Mouse (Mus musculus): ENCODE data around the gene Ckb.
A peak's percentile ranks its signal among the peaks of the same experiment; 100 is the strongest.

Gene Ckb

GRCm38 (mm10) chr12:111691346-111691872 lies 19.3 kb upstream of the Ckb start:
- DNase-seq = peak; percentile 50 to 60

GRCm38 (mm10) chr12:111689426-111689825 lies 17.3 kb upstream of the Ckb start:
- peak; percentile 45 to 53 for DNase-seq

GRCm38 (mm10) chr12:111688069-111688428 lies 15.9 kb upstream of the Ckb start:
- DNase-seq = peak; percentile 74 to 79

GRCm38 (mm10) chr12:111687350-111688068 lies 15.4 kb upstream of the Ckb start:
- peak; percentile 90 to 91 for DNase-seq

GRCm38 (mm10) chr12:111686390-111686789 lies 14.3 kb upstream of the Ckb start:
- DNase-seq = peak in 1 of 2 experiments; percentile 33

- DNase-seq = no peak
Observed at GRCm38 (mm10) chr12:111682806-111683205, 10.7 kb upstream of the Ckb start.

- no peak for DNase-seq
Observed at GRCm38 (mm10) chr12:111682003-111682402, 9.9 kb upstream of the Ckb start.

- DNase-seq = peak; percentile 73 to 77
Observed at GRCm38 (mm10) chr12:111681305-111681704, 9.2 kb upstream of the Ckb start.

GRCm38 (mm10) chr12:111680661-111681060 lies 8.5 kb upstream of the Ckb start:
- no peak for DNase-seq

- DNase-seq = no peak
Observed at GRCm38 (mm10) chr12:111678997-111679396, 6.9 kb upstream of the Ckb start.

GRCm38 (mm10) chr12:111678670-111678933 lies 6.5 kb upstream of the Ckb start:
- DNase-seq = no peak

- peak; percentile 97 to 98 for DNase-seq
Observed at GRCm38 (mm10) chr12:111677882-111678669, 5.9 kb upstream of the Ckb start, which contains the start of gene Trmt61a. Gene Trmt61a (plus strand): TSS chr12:111678105.

- DNase-seq = peak; percentile 65 to 67
Observed at GRCm38 (mm10) chr12:111677421-111677820, 5.3 kb upstream of the Ckb start.

- no peak for DNase-seq
Observed at GRCm38 (mm10) chr12:111675797-111676580, 3.9 kb upstream of the Ckb start.

GRCm38 (mm10) chr12:111674850-111675486 lies 2.8 kb upstream of the Ckb start:
- no peak for DNase-seq

- DNase-seq = no peak
Observed at GRCm38 (mm10) chr12:111672581-111672980, 443 bp upstream of the Ckb start.

- peak; percentile 89 to 90 for DNase-seq
Observed at GRCm38 (mm10) chr12:111671431-111671902, 671 bp downstream of the Ckb start.

GRCm38 (mm10) chr12:111670976-111671375 lies 1.2 kb downstream of the Ckb start:
- peak in 1 of 2 experiments; percentile 69 for DNase-seq

- peak; percentile 84 for DNase-seq
Observed at GRCm38 (mm10) chr12:111670371-111670971, 1.7 kb downstream of the Ckb start.

- DNase-seq = peak; percentile 46 to 49
Observed at GRCm38 (mm10) chr12:111669961-111670360, 2.2 kb downstream of the Ckb start.

- DNase-seq = peak; percentile 44 to 45
Observed at GRCm38 (mm10) chr12:111669000-111669788, 2.9 kb downstream of the Ckb start.

All from cerebellum, postnatal 10 days (tissue).